Comparison of ENCODE assay signal across 10 mouse cellular contexts in the genomic region with DNA sequence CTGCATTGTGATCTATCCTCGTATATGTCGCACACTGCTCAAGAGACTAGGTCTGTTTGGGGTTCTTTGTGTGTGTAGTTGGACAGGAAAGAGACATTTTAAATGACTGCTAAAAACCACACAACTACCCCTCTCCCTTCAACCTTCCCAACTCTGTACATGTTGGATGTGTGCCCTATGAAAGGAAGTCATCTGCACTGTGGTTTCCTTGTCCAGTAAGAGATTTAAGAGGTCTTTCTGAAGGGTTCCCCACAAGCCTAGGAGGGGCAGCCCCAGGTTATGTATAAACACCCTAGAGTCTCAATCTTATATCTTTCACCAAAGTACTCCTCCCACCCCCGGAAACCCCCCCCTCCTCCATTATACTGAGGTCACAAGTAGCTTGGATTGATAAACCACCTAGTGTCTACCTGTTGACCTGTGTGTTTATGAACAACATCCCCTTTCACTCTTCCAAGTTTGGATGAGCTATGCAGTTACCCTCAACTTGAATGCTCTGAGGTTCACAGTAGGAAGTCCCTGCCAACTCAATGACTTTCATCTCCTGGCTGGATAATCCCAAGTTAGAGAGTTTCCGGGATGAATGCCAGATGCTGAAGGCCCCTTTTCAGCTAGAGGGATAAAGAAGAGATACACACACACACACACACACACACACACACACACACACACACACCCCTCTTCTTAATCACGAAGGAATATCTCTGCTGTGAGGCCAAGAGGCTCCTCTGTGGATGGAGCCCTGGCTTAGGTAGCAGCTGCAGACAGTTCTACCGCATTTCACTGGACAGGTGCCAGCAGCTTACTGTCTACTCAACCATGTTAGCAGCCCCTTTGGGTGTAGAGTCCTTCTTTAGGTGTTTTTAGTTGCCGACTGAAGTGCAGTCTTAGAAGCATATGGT. TPM values are rescaled to one million over a fixed set of nuclear protein-coding genes. Genes with fewer than 3 reads are reported as not detected.
DNase-seq lines count a peak whose midpoint lies in the region; ATAC-seq and TF ChIP-seq lines count a peak whose summit lies in the region.
"Had no signal": no experiment of that assay in that cellular context is flagged by ENCODE, and none has a peak within 500 bp of the region (broad histone marks: within the 10 kb centered on the region; RNA-seq: fewer than 3 reads in every experiment).

No protein-coding gene starts in this region.

- H3K9ac ChIP-seq in hindbrain, embryonic 16.5 days (ENCODE audit: low read depth, low read length): no peak overlapping the region
- no peak overlapping the region for H3K9ac ChIP-seq in hindbrain, embryonic 12.5 days
- H3K9ac ChIP-seq: hindbrain, embryonic 15.5 days had no signal

- 62% methylated on average over 7 of the region's 7 CpGs for WGBS in hindbrain, embryonic 16.5 days
- 83% methylated on average over 7 of the region's 7 CpGs for WGBS in hindbrain, embryonic 12.5 days

- ATAC-seq in hindbrain, embryonic 16.5 days: peak; percentile 55; the same call in 1 of the 2 replicates
- ATAC-seq in hindbrain, embryonic 12.5 days (ENCODE audit: low FRiP score): no peak
- peak; percentile 30 to 66 for ATAC-seq in hematopoietic stem cell, adult 5-6 weeks (replicated peaks in 1 of 2; ENCODE audit: insufficient read depth in 1 of 2, low FRiP score in 2 of 2, low TSS enrichment in 1 of 2, low read depth in 1 of 2, poor library complexity in 2 of 2, severe bottlenecking in 2 of 2)

- no peak overlapping the region for H3K4me2 ChIP-seq in hindbrain, embryonic 16.5 days (ENCODE audit: low read length)
- H3K4me2 ChIP-seq in hindbrain, embryonic 12.5 days (replicated peaks): no peak overlapping the region
- H3K4me2 ChIP-seq: hindbrain, embryonic 15.5 days had no signal

- H3K9me3 ChIP-seq in hindbrain, embryonic 16.5 days (ENCODE audit: control insufficient read depth, low read length): no peaks in the 10 kb centered on the region
- H3K9me3 ChIP-seq in hindbrain, embryonic 12.5 days (replicated peaks): no peaks in the 10 kb centered on the region
- H3K9me3 ChIP-seq: hindbrain, embryonic 15.5 days had no signal

- no peaks in the 10 kb centered on the region for H3K27me3 ChIP-seq in hindbrain, embryonic 16.5 days (replicated peaks; ENCODE audit: control insufficient read depth, insufficient read depth, low read length)
- no peaks in the 10 kb centered on the region for H3K27me3 ChIP-seq in hindbrain, embryonic 12.5 days
- H3K27me3 ChIP-seq: hindbrain, embryonic 15.5 days had no signal

- no peaks in the 10 kb centered on the region for H3K36me3 ChIP-seq in hindbrain, embryonic 16.5 days (ENCODE audit: control insufficient read depth, insufficient read depth, low read length)
- H3K36me3 ChIP-seq in hindbrain, embryonic 12.5 days: no peaks in the 10 kb centered on the region
- H3K36me3 ChIP-seq: hindbrain, embryonic 15.5 days had no signal

- no peak overlapping the region for H3K27ac ChIP-seq in hindbrain, embryonic 16.5 days (ENCODE audit: low read depth, low read length)
- no peak overlapping the region for H3K27ac ChIP-seq in hindbrain, embryonic 12.5 days
- no peak overlapping the region for H3K27ac ChIP-seq in layer of hippocampus, adult 2 months
- H3K27ac ChIP-seq: hindbrain, embryonic 15.5 days had no signal

- no peak overlapping the region for H3K4me3 ChIP-seq in hindbrain, embryonic 16.5 days (ENCODE audit: low read length)
- H3K4me3 ChIP-seq in hindbrain, embryonic 12.5 days: no peak overlapping the region
- H3K4me3 ChIP-seq in layer of hippocampus, adult 2 months: no peak overlapping the region
- H3K4me3 ChIP-seq: hindbrain, embryonic 15.5 days had no signal

- 0 out of 2 replicates have a peak, but pooled peaks cover 3% of the 10 kb centered on the region for H3K4me1 ChIP-seq in hindbrain, embryonic 16.5 days (ENCODE audit: control insufficient read depth, insufficient read depth, low read depth, low read length)
- H3K4me1 ChIP-seq in hindbrain, embryonic 12.5 days: peaks cover 12% of the 10 kb centered on the region

- peak; percentile 57 for DNase-seq in 416B (ENCODE audit: low read depth)
- DNase-seq in adrenal gland, adult 2 months: peak; percentile 71
- no peak for DNase-seq in urinary bladder, adult 2 months (ENCODE audit: low spot score)
- DNase-seq in cerebellum, adult 18-20 months: no peak
- DNase-seq in layer of hippocampus, adult 2 months (ENCODE audit: low spot score in 2 of 2): no peak

- no peak for TF ChIP-seq CTCF in layer of hippocampus, adult 2 months (conservative IDR thresholded peaks at IDR 0.05)

RNA-seq across cellular contexts. Expression of a gene that starts 32.3 kb away (rescaled TPM):
- polyA plus RNA-seq in hindbrain, embryonic 16.5 days (2015; fragmentation: Nextera tagmentation; extraction: Ambion mirVana): 0.10 and 0.30 TPM in 2 replicates
- polyA plus RNA-seq in hindbrain, embryonic 12.5 days (2016; fragmentation: Nextera tagmentation; extraction: Ambion mirVana): 0.31 and 0.45 TPM in 2 replicates
- total RNA-seq in adrenal gland, adult 2 months (2021): 10 to 100 TPM; 11.5 to 11.6 TPM
- 3.8 and 4.9 TPM in 2 replicates for polyA plus RNA-seq in adrenal gland, adult 2 months (2012; rRNA removed)
- total RNA-seq in hematopoietic stem cell, adult 5-6 weeks (2017): 2.4 and 3.1 TPM in 2 replicates
- 3.9 and 4.3 TPM in 2 replicates for polyA plus RNA-seq in urinary bladder, adult 2 months (2012; rRNA removed)
- total RNA-seq in layer of hippocampus, adult 2 months (2021): under 1 TPM; 0.37 to 0.41 TPM
- total RNA-seq: megakaryocyte progenitor cell, adult 5-6 weeks had no signal

Comparison
In these comparisons a context has a peak if more than half of its experiments do, and no peak if none do; other contexts are left out.
1. DNase-seq: peak in 416B (single experiment) and adrenal gland, adult 2 months (single experiment); none in urinary bladder, adult 2 months (single experiment), cerebellum, adult 18-20 months (0 of 2) and layer of hippocampus, adult 2 months (0 of 2).